Mouse (Mus musculus) hindbrain, embryonic 11.5 days (tissue): ENCODE measurements at regions not wholly inside any gene's neighbourhood (a gene's known extent, or its start where the extent isn't known, plus 50 kb on each side); places are given as distances from the start of the nearest gene placed in this dataset.

Experiments used
- ATAC-seq: fragments of 200-750 bp; cut with Nextera tagmentation; 2 replicates; pipeline ENCODE4 v1.8.0; 2017; ENCODE audit warnings: mild to moderate bottlenecking, moderate TSS enrichment, moderate library complexity; ENCODE audit not compliant: low FRiP score
- DNase-seq: peaks from one replicate; pipeline ENCODE4 v3.0.0-alpha.2; 2015; ENCODE audit warnings: low spot score
- H3K27ac ChIP-seq: fragments of 300-500 bp; sonication (generic); 2 replicates; pipeline ENCODE4 v1.5.1; 2014; ENCODE audit warnings: mild to moderate bottlenecking, low read depth, low read length
- H3K27me3 ChIP-seq: fragments of 300-500 bp; sonication (generic); 2 replicates; pipeline ENCODE4 v1.6.1; 2014; ENCODE audit warnings: mild to moderate bottlenecking, low read length, moderate library complexity, mixed read lengths; ENCODE audit not compliant: control insufficient read depth, insufficient read depth
- H3K36me3 ChIP-seq: fragments of 300-500 bp; sonication (generic); 2 replicates; pipeline ENCODE4 v1.6.1; 2014; ENCODE audit warnings: mild to moderate bottlenecking, low read length, moderate library complexity, mixed read lengths; ENCODE audit not compliant: control insufficient read depth, insufficient read depth
- H3K4me1 ChIP-seq: fragments of 300-500 bp; sonication (generic); replicated peaks from 2 replicates; pipeline ENCODE4 v1.6.1; 2014; ENCODE audit warnings: low read length, mixed read lengths; ENCODE audit not compliant: control insufficient read depth, insufficient read depth
- H3K4me2 ChIP-seq: fragments of 300-500 bp; sonication (generic); replicated peaks from 2 replicates; pipeline ENCODE4 v1.6.1; 2014; ENCODE audit warnings: mild to moderate bottlenecking, low read depth, low read length
- H3K4me3 ChIP-seq: fragments of 300-500 bp; sonication (generic); 2 replicates; pipeline ENCODE4 v1.5.1; 2014; ENCODE audit warnings: low read depth, low read length
- H3K9ac ChIP-seq: fragments of 300-500 bp; sonication (generic); 2 replicates; pipeline ENCODE4 v1.6.1; 2014; ENCODE audit warnings: low read depth, low read length
- H3K9me3 ChIP-seq: fragments of 300-500 bp; sonication (generic); 2 replicates; pipeline ENCODE4 v1.6.1; 2016; ENCODE audit warnings: low read length; ENCODE audit not compliant: control insufficient read depth
- WGBS: fragments of 180-500 bp; shearing (Covaris S2); extraction: QIAGEN DNeasy Blood & Tissue Kit; methylation state at CpG from one replicate; pipeline ENCODE4 v1.1.7; 2014; 5-methylcytosine and 5-hydroxymethylcytosine counted together

DNA sequence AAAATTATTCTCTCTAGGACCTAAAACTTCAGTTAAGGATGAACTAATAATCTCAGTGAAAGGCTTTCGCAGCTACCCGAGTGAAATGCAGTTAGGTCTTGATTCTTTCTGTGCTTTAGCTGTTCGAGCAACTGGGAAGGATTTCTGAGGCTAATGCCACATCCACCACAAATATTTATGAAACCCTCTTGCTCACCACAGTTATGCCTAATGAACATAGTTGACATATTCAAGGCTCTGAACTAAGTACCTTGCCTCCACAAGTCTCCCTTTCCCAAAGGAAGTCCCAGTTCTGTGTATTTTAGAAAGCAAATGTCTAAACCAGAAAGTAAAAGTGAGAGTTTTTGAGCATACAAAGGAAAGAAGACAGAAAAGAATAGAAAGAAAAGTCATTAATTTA, 129.1 kb upstream of the Bank1 start:
- Histone ChIP-seq H3K27ac (no peak overlapping the region), H3K4me1 (no peaks in the 10 kb centered on the region), H3K4me3 (no peak overlapping the region), H3K9me3 (no peaks in the 10 kb centered on the region), H3K9ac (no peak overlapping the region), H3K27me3 (no peaks in the 10 kb centered on the region), H3K36me3 (no peaks in the 10 kb centered on the region), H3K4me2 (no peak overlapping the region)
- ATAC-seq (no peak), DNase-seq (no peak)
- WGBS: 86% methylated on average over 3 of the region's 3 CpGs

DNA sequence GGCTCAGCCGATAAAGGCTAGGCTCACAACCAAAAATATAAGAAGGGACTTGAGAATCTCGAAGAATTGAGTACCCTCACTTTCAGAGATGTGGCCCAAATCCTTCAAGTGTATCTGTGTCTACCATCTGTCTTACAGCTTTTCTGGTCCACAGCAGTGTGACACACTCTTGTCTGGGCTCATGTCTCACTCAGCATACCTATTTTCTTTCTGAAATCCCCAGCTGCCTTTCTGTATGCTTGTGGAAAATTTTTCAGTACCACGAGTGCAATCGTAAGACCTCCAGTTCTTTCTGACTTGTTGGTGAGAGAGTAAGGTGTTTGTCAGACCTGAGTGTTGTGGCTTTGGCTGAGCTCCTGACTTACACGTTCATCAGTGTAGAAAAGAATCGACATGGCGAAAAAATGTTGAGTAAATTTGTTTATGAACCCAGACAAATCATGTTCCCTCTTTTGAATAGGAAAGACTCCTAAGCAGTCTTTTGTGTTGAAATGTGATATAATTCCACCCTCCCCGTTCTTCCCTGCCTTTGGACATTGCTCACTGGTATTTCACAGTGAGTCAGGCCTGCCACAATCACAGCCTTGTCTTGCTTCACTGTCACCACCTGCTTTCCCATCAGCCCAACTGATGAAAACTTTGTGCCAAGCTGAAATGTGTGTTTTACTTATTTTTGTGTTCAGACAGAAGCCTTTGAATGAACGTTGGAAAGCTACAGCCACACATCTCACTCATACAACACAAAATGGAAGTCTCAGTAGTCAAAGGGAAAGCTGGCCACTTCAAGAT, 125.3 kb upstream of the Bank1 start:
- ATAC-seq (no peak), DNase-seq (no peak)
- Histone ChIP-seq H3K27ac (no peak overlapping the region), H3K9ac (no peak overlapping the region), H3K4me2 (no peak overlapping the region), H3K36me3 (no peaks in the 10 kb centered on the region), H3K9me3 (no peaks in the 10 kb centered on the region), H3K27me3 (no peaks in the 10 kb centered on the region), H3K4me1 (no peaks in the 10 kb centered on the region), H3K4me3 (no peak overlapping the region)
- WGBS: 89% methylated on average over 9 of the region's 9 CpGs

DNA sequence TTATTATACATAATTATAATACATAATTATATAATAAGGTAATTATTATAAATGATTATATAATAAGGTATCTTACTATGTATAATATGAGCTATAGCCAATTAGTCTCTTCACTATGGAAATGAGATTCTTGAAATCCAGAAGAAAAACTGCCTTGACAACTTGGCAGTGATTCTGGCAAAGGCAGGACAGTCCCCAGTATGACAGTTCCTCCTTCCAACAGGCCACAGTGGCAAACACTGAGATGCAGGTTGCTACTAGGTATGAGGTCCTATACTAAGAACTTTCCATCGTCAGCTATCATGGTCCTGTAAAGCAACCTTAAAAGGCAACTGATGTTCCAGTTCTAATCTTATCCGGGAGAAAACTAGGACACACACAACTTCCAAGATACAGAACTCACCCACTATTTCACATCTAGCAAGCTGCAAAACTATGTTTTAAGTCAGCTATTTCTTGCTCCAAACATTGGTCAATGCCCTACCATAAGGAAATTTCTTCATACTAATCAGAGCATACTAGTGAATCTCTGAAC, 124.6 kb upstream of the Bank1 start:
- Histone ChIP-seq H3K36me3 (no peaks in the 10 kb centered on the region), H3K27ac (no peak overlapping the region), H3K4me3 (no peak overlapping the region), H3K4me1 (no peaks in the 10 kb centered on the region), H3K27me3 (no peaks in the 10 kb centered on the region), H3K9ac (no peak overlapping the region), H3K4me2 (no peak overlapping the region), H3K9me3 (no peaks in the 10 kb centered on the region)
- ATAC-seq: no peak
- WGBS: 87% methylated on average over 2 of the region's 2 CpGs
- no peak for DNase-seq

DNA sequence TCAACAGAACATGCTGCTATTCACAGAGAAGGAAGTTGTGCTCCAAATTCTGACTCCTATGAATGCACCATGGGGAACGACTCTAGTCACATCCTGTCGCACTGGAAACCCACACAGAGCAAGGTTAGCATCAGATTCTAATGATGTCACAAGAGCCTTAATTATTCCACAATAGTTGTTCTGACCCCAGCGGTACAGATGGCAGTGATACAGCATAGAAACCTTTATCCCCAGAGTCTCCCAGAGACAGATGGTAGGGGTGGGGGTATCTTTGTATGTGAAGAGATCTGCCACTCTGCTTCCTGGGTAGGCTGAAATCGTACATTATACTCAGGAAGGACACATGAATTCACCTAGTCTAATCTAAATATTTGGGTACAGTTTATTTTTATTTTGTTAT, 123.5 kb upstream of the Bank1 start:
- H3K4me3 ChIP-seq: no peak overlapping the region
- ATAC-seq (peak; percentile 68), DNase-seq (peak; percentile 6)
- H3K4me1 ChIP-seq: no peaks in the 10 kb centered on the region
- H3K27me3 ChIP-seq: no peaks in the 10 kb centered on the region
- H3K9ac ChIP-seq: no peak overlapping the region
- H3K27ac ChIP-seq: no peak overlapping the region
- 67% methylated on average over 4 of the region's 4 CpGs for WGBS
- H3K9me3 ChIP-seq: no peaks in the 10 kb centered on the region
- no peak overlapping the region for H3K4me2 ChIP-seq
- H3K36me3 ChIP-seq: no peaks in the 10 kb centered on the region

DNA sequence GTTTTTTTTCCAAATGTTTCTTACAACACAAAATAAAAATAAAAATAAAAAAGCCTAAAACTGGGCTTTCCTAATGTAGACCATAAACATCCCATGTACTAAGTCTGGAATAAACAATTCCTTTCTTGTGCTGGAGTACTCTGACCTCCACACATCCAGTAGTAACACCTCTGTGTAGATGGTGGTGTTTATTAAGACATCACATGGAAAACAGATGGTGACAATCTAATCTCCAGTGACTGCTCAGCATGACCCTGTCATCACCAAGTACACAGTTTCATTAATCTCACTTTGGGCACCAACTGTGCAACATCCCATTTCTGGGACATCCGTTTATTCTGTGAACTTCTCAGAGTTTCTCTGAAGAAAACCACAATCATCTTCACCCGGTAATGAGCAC, 118.7 kb upstream of the Bank1 start:
- Histone ChIP-seq H3K9ac (no peak overlapping the region), H3K4me1 (no peaks in the 10 kb centered on the region), H3K27me3 (no peaks in the 10 kb centered on the region), H3K36me3 (no peaks in the 10 kb centered on the region), H3K4me3 (no peak overlapping the region), H3K27ac (no peak overlapping the region), H3K9me3 (no peaks in the 10 kb centered on the region), H3K4me2 (no peak overlapping the region)
- ATAC-seq: no peak
- DNase-seq: peak; percentile 11
- WGBS: 55% methylated on average over 2 of the region's 2 CpGs

DNA sequence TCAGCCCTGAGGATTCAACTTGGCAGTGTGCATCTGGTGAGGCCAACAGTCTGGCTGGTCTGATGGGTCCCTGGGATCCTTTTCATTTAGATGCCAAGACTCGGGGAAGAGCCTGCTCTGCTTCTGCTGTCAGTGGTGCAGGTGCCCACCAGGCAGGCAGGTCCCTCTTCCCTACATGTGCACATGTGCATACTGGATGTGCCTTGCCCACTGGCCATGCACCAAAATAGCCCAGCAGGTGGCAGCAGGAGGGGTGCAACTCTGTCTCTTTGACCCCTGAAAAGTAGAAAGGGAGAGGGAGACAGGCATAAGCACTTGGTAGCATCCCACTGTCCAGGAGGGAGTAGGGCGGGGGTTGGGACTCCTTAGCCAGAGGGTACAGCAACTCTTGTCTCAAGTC, 116.2 kb upstream of the Bank1 start:
- Histone ChIP-seq H3K4me3 (no peak overlapping the region), H3K27ac (no peak overlapping the region), H3K27me3 (no peaks in the 10 kb centered on the region), H3K36me3 (no peaks in the 10 kb centered on the region), H3K4me2 (no peak overlapping the region), H3K4me1 (no peaks in the 10 kb centered on the region), H3K9me3 (no peaks in the 10 kb centered on the region), H3K9ac (no peak overlapping the region)
- no peak for DNase-seq
- WGBS: 76% methylated on average over 2 of the region's 2 CpGs
- ATAC-seq: no peak

DNA sequence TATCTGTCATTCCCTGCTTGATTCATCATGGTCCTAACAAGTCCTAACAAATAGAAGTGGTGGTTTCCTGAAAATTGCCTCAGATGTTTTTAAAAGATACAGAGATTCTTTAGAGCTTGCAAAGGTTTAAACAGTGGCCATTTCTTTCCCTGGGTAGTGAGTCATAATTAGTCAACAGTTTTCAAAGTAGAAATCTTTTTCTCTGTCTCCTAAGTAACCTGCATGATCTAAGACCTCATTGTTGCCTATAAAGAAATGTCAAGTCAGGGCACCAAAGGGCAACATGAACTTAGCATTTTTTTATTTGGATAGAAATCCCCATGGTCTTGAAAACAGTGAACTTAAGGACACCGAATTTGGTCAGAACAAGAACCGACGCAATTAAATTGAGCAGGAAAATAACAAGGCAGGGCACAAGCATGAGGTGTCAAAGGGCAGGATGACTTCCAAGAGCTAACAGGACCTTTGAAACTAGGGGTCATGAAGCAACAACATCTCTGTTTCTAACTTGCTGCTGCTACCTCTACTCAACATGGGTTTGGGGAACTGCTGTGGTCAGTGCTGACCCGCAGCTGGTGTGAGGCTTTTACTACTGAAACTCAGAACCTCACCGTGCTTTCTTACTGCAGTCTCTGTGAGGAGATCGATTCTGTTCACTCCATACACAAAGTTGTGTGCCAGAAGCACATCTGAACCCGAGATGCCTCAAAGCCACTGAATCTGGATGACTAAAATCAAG, 114.2 kb upstream of the Bank1 start:
- ATAC-seq: no peak
- WGBS: 47% methylated on average over 7 of the region's 7 CpGs
- no peak overlapping the region for H3K27ac ChIP-seq

DNA sequence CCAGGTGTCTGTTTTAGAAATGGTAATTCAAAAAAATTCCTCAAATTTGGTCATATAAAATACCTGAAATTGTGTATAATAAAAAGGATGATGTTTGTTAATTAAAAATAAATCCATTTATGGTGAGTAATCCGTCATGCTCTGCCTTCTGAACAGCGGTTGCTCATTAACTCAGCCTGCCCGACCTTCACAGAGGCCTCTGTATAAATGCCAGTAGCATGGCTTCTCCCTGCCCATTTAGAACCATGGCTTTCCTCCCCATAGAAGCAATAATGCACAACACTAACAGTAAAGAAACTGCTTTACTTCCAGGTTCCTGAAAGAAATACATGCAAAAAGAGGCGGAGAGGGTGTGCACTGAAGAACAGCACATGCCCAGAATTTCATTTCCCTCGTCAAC, 113.5 kb upstream of the Bank1 start:
- H3K27ac ChIP-seq: no peak overlapping the region
- H3K4me3 ChIP-seq: no peak overlapping the region
- no peak for ATAC-seq
- no peaks in the 10 kb centered on the region for H3K9me3 ChIP-seq
- H3K4me1 ChIP-seq: no peaks in the 10 kb centered on the region
- no peak overlapping the region for H3K9ac ChIP-seq
- no peaks in the 10 kb centered on the region for H3K36me3 ChIP-seq
- H3K4me2 ChIP-seq: no peak overlapping the region
- WGBS: 87% methylated on average over 5 of the region's 5 CpGs
- DNase-seq: no peak
- no peaks in the 10 kb centered on the region for H3K27me3 ChIP-seq

More for the DNA sequence above, 114.2 kb upstream of the Bank1 start:
- Histone ChIP-seq H3K4me2 (no peak overlapping the region), H3K27me3 (no peaks in the 10 kb centered on the region), H3K4me3 (no peak overlapping the region), H3K4me1 (no peaks in the 10 kb centered on the region), H3K36me3 (no peaks in the 10 kb centered on the region), H3K9ac (no peak overlapping the region), H3K9me3 (no peaks in the 10 kb centered on the region)
- DNase-seq: no peak

DNA sequence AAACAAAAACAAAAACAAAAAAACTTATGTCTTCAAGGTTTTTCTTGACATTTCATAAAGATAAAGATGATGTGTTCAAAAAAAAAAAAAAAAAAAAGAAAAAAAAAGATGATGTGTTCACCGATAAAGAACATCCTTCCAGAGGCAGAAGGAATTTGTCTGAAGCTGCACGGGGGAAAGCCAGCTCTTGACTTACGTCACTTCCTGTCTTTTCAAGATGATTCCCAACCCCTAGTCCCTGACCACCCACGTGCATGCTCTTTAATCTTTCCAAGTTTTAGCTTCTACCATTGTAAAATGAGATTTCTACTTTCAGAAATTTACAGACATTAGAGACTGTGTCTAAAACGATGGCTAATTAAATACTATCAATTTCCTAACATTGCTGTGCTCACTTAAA, 108.5 kb upstream of the Bank1 start:
- Histone ChIP-seq H3K9me3 (no peaks in the 10 kb centered on the region), H3K4me2 (no peak overlapping the region), H3K4me1 (no peaks in the 10 kb centered on the region), H3K4me3 (no peak overlapping the region), H3K27me3 (no peaks in the 10 kb centered on the region), H3K9ac (no peak overlapping the region), H3K27ac (no peak overlapping the region), H3K36me3 (no peaks in the 10 kb centered on the region)
- ATAC-seq: no peak
- 77% methylated on average over 5 of the region's 5 CpGs for WGBS
- DNase-seq: no peak
